Mouse (Mus musculus) stomach, embryonic 16.5 days (tissue): ENCODE measurements around the gene Zfp37. TPM values are rescaled to one million over a fixed set of nuclear protein-coding genes. Genes with fewer than 3 reads are reported as not detected.
"Not testable (repeated sequence)": the region's sequence is repeated elsewhere in the genome, so short reads cannot be mapped to it uniquely, and the experiment has no call there.

Source experiments
- ATAC-seq: fragments of 200-750 bp; cut with Nextera tagmentation; 2 replicates; pipeline ENCODE4 v1.8.0; 2017; ENCODE audit warnings: moderate number of reproducible peaks, moderate TSS enrichment; ENCODE audit not compliant: insufficient read depth, low FRiP score
- H3K27ac ChIP-seq: fragments of 300-500 bp; sonication (generic); 2 replicates; pipeline ENCODE4 v1.5.1; 2014; ENCODE audit warnings: low read length
- H3K27me3 ChIP-seq: fragments of 300-500 bp; sonication (generic); 2 replicates; pipeline ENCODE4 v1.6.1; 2014; ENCODE audit warnings: low read length, control low read depth, mixed read lengths; ENCODE audit not compliant: control insufficient read depth, insufficient read depth
- H3K36me3 ChIP-seq: fragments of 300-500 bp; sonication (generic); 2 replicates; pipeline ENCODE4 v1.6.1; 2014; ENCODE audit warnings: low read length; ENCODE audit not compliant: control insufficient read depth, insufficient read depth
- H3K4me1 ChIP-seq: fragments of 300-500 bp; sonication (generic); 2 replicates; pipeline ENCODE4 v1.6.1; 2014; ENCODE audit warnings: low read length, control low read depth, mixed read lengths; ENCODE audit not compliant: control insufficient read depth, insufficient read depth
- H3K4me2 ChIP-seq: fragments of 300-500 bp; sonication (generic); 2 replicates; pipeline ENCODE4 v1.6.1; 2014; ENCODE audit warnings: low read depth, low read length, mixed read lengths
- H3K4me3 ChIP-seq: fragments of 300-500 bp; sonication (generic); replicated peaks from 2 replicates; pipeline ENCODE4 v1.5.1; 2014; ENCODE audit warnings: mild to moderate bottlenecking, low read length
- H3K9ac ChIP-seq: fragments of 300-500 bp; sonication (generic); 2 replicates; pipeline ENCODE4 v1.6.1; 2014; ENCODE audit warnings: low read length
- H3K9me3 ChIP-seq: fragments of 300-500 bp; sonication (generic); replicated peaks from 2 replicates; pipeline ENCODE4 v1.6.1; 2016; ENCODE audit warnings: low read length, control low read depth; ENCODE audit not compliant: control insufficient read depth
- WGBS: fragments of 180-500 bp; shearing (Covaris S2); extraction: QIAGEN DNeasy Blood & Tissue Kit; methylation state at CpG from one replicate; pipeline ENCODE4 v1.1.7; 2014; 5-methylcytosine and 5-hydroxymethylcytosine counted together
- polyA plus RNA-seq: library from polyadenylated mRNA; unstranded; fragments of >200 nt; fragmentation: Nextera tagmentation; extraction: Ambion mirVana; gene quantifications from 2 replicates; pipeline ENCODE4 v1.2.1, GENCODE M21; 2015

Zfp37 gene
- polyA plus RNA-seq, 1 experiment from 2014 or later: 7.7 TPM

GRCm38 (mm10) chr4:62177282-62177681 is 53.6 kb downstream of the Zfp37 start:
- 38% methylated on average over 5 of the region's 5 CpGs for WGBS

GRCm38 (mm10) chr4:62174471-62174870 is 56.4 kb downstream of the Zfp37 start:
- no peak for ATAC-seq
- H3K36me3 ChIP-seq: no peaks in the 10 kb centered on the region
- H3K4me1 ChIP-seq: no peaks in the 10 kb centered on the region
- H3K4me3 ChIP-seq: no peak overlapping the region
- H3K9me3 ChIP-seq: no peaks in the 10 kb centered on the region
- 84% methylated on average over 4 of the region's 4 CpGs for WGBS
- H3K27me3 ChIP-seq: no peaks in the 10 kb centered on the region
- no peak overlapping the region for H3K9ac ChIP-seq
- no peak overlapping the region for H3K27ac ChIP-seq
- no peak overlapping the region for H3K4me2 ChIP-seq

More at GRCm38 (mm10) chr4:62177282-62177681, 53.6 kb downstream of the Zfp37 start:
- no peak overlapping the region for H3K4me2 ChIP-seq
- H3K36me3 ChIP-seq: no peaks in the 10 kb centered on the region
- no peak for ATAC-seq
- no peak overlapping the region for H3K4me3 ChIP-seq
- no peaks in the 10 kb centered on the region for H3K27me3 ChIP-seq
- H3K4me1 ChIP-seq: no peaks in the 10 kb centered on the region
- no peaks in the 10 kb centered on the region for H3K9me3 ChIP-seq
- H3K27ac ChIP-seq: no peak overlapping the region
- no peak overlapping the region for H3K9ac ChIP-seq

- not testable (repeated sequence) for H3K9me3 ChIP-seq, ATAC-seq, H3K4me1 ChIP-seq, H3K27ac ChIP-seq, H3K36me3 ChIP-seq, H3K4me2 ChIP-seq, H3K9ac ChIP-seq, H3K27me3 ChIP-seq, H3K4me3 ChIP-seq
- WGBS: 91% methylated on average over 13 of the region's 13 CpGs
Observed at GRCm38 (mm10) chr4:62167636-62168035, 63.2 kb downstream of the Zfp37 start.

GRCm38 (mm10) chr4:62158401-62158800 is 72.4 kb downstream of the Zfp37 start:
- H3K36me3 ChIP-seq: no peaks in the 10 kb centered on the region
- no peaks in the 10 kb centered on the region for H3K27me3 ChIP-seq
- H3K27ac ChIP-seq: no peak overlapping the region
- no peak for ATAC-seq
- H3K9ac ChIP-seq: no peak overlapping the region
- no peaks in the 10 kb centered on the region for H3K4me1 ChIP-seq
- no peaks in the 10 kb centered on the region for H3K9me3 ChIP-seq
- WGBS: 72% methylated on average over 1 of the region's 1 CpGs
- H3K4me2 ChIP-seq: no peak overlapping the region
- H3K4me3 ChIP-seq: no peak overlapping the region

GRCm38 (mm10) chr4:62150811-62151210 is 80.0 kb downstream of the Zfp37 start, which contains the start of gene Mup21:
Gene Mup21, minus strand, starts transcription at chr4:62150863.
- H3K36me3 ChIP-seq: no peaks in the 10 kb centered on the region
- no peaks in the 10 kb centered on the region for H3K27me3 ChIP-seq
- ATAC-seq: no peak
- 72% methylated on average over 2 of the region's 2 CpGs for WGBS
- no peak within 1 kb of the TSS for H3K9ac ChIP-seq
- H3K27ac ChIP-seq: no peak within 1 kb of the TSS
- H3K4me3 ChIP-seq: no peak within 1 kb of the TSS
- no peaks in the 10 kb centered on the region for H3K9me3 ChIP-seq
- no peak within 1 kb of the TSS for H3K4me2 ChIP-seq
- no peaks in the 10 kb centered on the region for H3K4me1 ChIP-seq

Other genes with a start within 250 kb of the Zfp37 start
- not detected in 2 replicates for gene Mup20, start 176.9 kb downstream of the Zfp37 start, polyA plus RNA-seq
- not detected in 2 replicates for gene Mup3, start 143.7 kb downstream of the Zfp37 start, polyA plus RNA-seq
- not detected in 2 replicates for gene Mup21, start 80.2 kb downstream of the Zfp37 start, polyA plus RNA-seq
- 28.0 and 28.3 TPM in 2 replicates for gene Slc31a2, start 31.5 kb upstream of the Zfp37 start, polyA plus RNA-seq
- 29.8 and 30.2 TPM in 2 replicates for gene Fkbp15, start 129.5 kb upstream of the Zfp37 start, polyA plus RNA-seq
- gene Slc31a1, start 129.7 kb upstream of the Zfp37 start, polyA plus RNA-seq: 62.9 and 74.4 TPM in 2 replicates
- 127 and 128 TPM in 2 replicates for gene Cdc26, start 177.6 kb upstream of the Zfp37 start, polyA plus RNA-seq
- 16.6 and 18.3 TPM in 2 replicates for gene Prpf4, start 177.8 kb upstream of the Zfp37 start, polyA plus RNA-seq
- gene Rnf183, start 204.2 kb upstream of the Zfp37 start, polyA plus RNA-seq: 0.26 and 0.34 TPM in 2 replicates
- gene Wdr31, start 239.8 kb upstream of the Zfp37 start, polyA plus RNA-seq: 6.8 and 8.0 TPM in 2 replicates
- 29.3 and 35.5 TPM in 2 replicates for gene Bspry, start 249.0 kb upstream of the Zfp37 start, polyA plus RNA-seq